Mouse (Mus musculus): ENCODE measurements around the gene Spryd3. TPM values are rescaled to one million over a fixed set of nuclear protein-coding genes. Genes with fewer than 3 reads are reported as not detected.

Spryd3 gene
- polyA plus RNA-seq, 1 experiment, result 20.8 TPM

- H3K4me3 ChIP-seq (ENCODE audit: insufficient read depth, low read length), result no peak overlapping the region
- no peaks in the 10 kb centered on the region for H3K4me1 ChIP-seq (ENCODE audit: control insufficient read depth, insufficient read depth, low read length)
- H3K27ac ChIP-seq (ENCODE audit: insufficient read depth, low read depth, low read length), result no peak overlapping the region
- no peak for TF ChIP-seq POLR2A (IDR thresholded peaks at IDR 0.05; ENCODE audit: borderline replicate concordance, low read depth, low read length)
- TF ChIP-seq CTCF (IDR thresholded peaks at IDR 0.05; ENCODE audit: low read depth, low read length), result no peak
Measured at GRCm38 (mm10) chr15:102115731-102116231, 20.3 kb downstream of the Spryd3 start.

DNA sequence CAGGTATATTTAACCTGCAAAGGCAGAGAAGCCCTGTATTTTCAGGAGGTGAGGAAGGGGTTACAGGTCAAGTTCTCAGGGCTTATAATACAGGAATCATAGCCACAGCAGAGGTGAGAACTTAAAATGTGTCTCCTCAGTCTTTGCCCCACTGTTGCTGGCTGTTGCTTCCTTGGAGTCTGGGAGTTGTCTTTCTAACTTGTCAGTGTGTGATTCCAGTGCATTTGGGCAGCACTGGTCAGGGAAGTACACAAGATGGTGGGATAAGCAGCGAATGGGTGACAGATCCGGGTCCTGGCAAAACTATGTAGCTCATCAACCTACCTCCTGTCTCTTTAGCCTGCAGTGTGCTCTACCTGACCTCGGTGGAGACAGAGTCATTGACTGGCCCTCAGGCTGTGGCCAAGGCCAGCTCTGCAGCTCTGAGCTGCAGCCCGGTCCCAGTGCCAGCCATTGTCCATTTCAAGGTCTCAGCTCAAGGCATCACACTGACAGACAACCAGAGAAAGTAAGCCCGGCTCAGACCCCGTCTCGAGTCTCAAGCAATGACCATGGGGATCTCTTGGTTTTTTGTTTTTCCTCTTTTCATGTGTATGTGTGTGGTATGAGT, 21.3 kb downstream of the Spryd3 start:
- no peaks in the 10 kb centered on the region for H3K4me1 ChIP-seq (ENCODE audit: control insufficient read depth, insufficient read depth, low read length)
- TF ChIP-seq CTCF (IDR thresholded peaks at IDR 0.05; ENCODE audit: low read depth, low read length) (no peak), POLR2A (IDR thresholded peaks at IDR 0.05; ENCODE audit: borderline replicate concordance, low read depth, low read length) (no peak)
- H3K4me3 ChIP-seq (ENCODE audit: insufficient read depth, low read length), result no peak overlapping the region
- H3K27ac ChIP-seq (ENCODE audit: insufficient read depth, low read depth, low read length), result no peak overlapping the region

- no peak overlapping the region for H3K27ac ChIP-seq (ENCODE audit: insufficient read depth, low read depth, low read length)
- no peaks in the 10 kb centered on the region for H3K4me1 ChIP-seq (ENCODE audit: control insufficient read depth, insufficient read depth, low read length)
Measured at GRCm38 (mm10) chr15:102113674-102114073, 22.4 kb downstream of the Spryd3 start.

GRCm38 (mm10) chr15:102112827-102113226, 23.2 kb downstream of the Spryd3 start:
- TF ChIP-seq POLR2A (IDR thresholded peaks at IDR 0.05; ENCODE audit: borderline replicate concordance, low read depth, low read length) (no peak), CTCF (IDR thresholded peaks at IDR 0.05; ENCODE audit: low read depth, low read length) (no peak)
- no peak overlapping the region for H3K27ac ChIP-seq (ENCODE audit: insufficient read depth, low read depth, low read length)
- H3K4me3 ChIP-seq (ENCODE audit: insufficient read depth, low read length), result no peak overlapping the region
- no peaks in the 10 kb centered on the region for H3K4me1 ChIP-seq (ENCODE audit: control insufficient read depth, insufficient read depth, low read length)

More at GRCm38 (mm10) chr15:102113674-102114073, 22.4 kb downstream of the Spryd3 start:
- TF ChIP-seq POLR2A (IDR thresholded peaks at IDR 0.05; ENCODE audit: borderline replicate concordance, low read depth, low read length), result no peak
- no peak for TF ChIP-seq CTCF (IDR thresholded peaks at IDR 0.05; ENCODE audit: low read depth, low read length)
- no peak overlapping the region for H3K4me3 ChIP-seq (ENCODE audit: insufficient read depth, low read length)

DNA sequence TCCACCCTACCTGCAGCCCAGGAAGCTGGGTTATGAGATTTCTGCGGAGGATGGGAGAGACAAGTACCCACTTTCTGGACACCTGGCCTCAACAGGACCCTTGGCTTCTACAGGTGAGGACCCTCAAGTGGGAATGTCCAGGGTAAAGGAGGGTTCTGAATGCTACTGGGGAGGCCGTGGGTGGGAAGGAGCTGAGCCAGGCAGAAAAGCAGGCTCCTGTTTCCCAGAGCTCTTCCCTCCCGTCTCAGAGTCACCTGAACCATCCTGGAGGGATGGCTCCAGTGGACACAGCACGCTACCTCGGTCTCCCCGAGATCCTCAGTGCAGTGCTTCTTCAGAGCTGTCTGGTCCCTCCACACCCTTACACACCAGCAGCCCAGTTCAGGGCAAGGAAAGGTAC, 23.9 kb downstream of the Spryd3 start:
- H3K4me1 ChIP-seq (ENCODE audit: control insufficient read depth, insufficient read depth, low read length), result no peaks in the 10 kb centered on the region
- H3K27ac ChIP-seq (ENCODE audit: insufficient read depth, low read depth, low read length), result no peak overlapping the region
- TF ChIP-seq CTCF (IDR thresholded peaks at IDR 0.05; ENCODE audit: low read depth, low read length), result no peak
- TF ChIP-seq POLR2A (IDR thresholded peaks at IDR 0.05; ENCODE audit: borderline replicate concordance, low read depth, low read length), result no peak
- no peak overlapping the region for H3K4me3 ChIP-seq (ENCODE audit: insufficient read depth, low read length)

GRCm38 (mm10) chr15:102111495-102111829, 24.6 kb downstream of the Spryd3 start:
- no peak for TF ChIP-seq CTCF (IDR thresholded peaks at IDR 0.05; ENCODE audit: low read depth, low read length)
- no peak for TF ChIP-seq POLR2A (IDR thresholded peaks at IDR 0.05; ENCODE audit: borderline replicate concordance, low read depth, low read length)
- Histone ChIP-seq H3K4me3 (ENCODE audit: insufficient read depth, low read length) (no peak overlapping the region), H3K4me1 (ENCODE audit: control insufficient read depth, insufficient read depth, low read length) (no peaks in the 10 kb centered on the region), H3K27ac (ENCODE audit: insufficient read depth, low read depth, low read length) (no peak overlapping the region)

DNA sequence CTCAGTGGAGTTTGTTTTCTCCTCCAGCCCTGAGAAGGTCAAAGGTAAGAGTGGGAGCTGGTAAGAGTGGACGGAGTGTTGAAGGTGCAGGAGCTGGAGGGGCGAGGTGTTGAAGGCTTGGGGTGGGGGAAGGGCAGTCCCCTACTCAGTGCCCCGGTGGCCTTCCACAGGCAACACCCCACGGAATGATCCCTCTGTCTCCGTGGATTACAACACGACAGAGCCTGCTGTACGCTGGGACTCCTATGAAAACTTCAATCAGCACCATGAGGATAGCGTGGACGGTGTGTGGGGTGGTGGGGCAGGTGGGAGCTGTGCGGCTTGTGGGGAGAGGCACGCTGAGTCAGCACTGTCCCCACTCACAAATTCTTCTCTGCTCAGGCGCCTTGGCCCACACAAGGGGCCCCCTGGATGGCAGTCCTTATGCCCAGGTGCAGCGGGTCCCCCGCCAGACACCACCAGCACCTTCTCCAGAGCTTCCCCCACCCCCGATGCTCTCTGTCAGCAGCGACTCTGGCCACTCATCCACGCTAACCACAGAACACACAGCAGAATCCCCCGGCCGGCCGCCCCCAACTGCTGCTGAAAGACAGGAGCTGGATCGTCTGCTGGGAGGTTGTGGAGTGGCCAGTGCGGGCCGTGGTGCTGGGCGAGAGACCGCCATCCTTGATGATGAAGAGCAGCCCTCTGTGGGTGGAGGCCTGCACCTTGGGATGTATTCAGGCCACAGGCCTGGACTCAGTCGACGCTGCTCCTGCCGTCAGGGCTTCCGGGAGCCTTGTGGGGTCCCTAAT, 25.1 kb downstream of the Spryd3 start:
- no peak overlapping the region for H3K27ac ChIP-seq (ENCODE audit: insufficient read depth, low read depth, low read length)
- no peaks in the 10 kb centered on the region for H3K4me1 ChIP-seq (ENCODE audit: control insufficient read depth, insufficient read depth, low read length)
- TF ChIP-seq CTCF (IDR thresholded peaks at IDR 0.05; ENCODE audit: low read depth, low read length) (no peak), POLR2A (IDR thresholded peaks at IDR 0.05; ENCODE audit: borderline replicate concordance, low read depth, low read length) (no peak)
- no peak overlapping the region for H3K4me3 ChIP-seq (ENCODE audit: insufficient read depth, low read length)

DNA sequence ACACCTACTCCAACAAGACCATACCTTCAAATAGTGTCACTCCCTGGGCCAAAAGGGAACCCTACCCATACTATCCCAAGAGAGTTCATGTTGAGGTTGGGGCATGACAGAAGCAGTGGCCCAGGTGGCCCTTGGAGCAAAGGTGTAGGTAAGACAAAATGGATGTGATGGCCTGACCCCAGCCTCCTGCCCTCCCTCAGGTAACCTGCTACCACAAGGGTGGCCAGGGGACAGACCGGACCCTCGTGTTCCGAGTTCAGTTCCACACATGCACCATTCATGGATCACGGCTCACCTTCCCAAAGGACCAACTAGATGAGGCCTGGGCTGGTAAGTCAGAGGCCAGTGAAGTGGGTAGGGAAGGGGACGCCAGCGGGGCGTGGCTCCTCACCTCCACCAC, 25.8 kb downstream of the Spryd3 start:
- no peak overlapping the region for H3K27ac ChIP-seq (ENCODE audit: insufficient read depth, low read depth, low read length)
- H3K4me1 ChIP-seq (ENCODE audit: control insufficient read depth, insufficient read depth, low read length), result no peaks in the 10 kb centered on the region
- H3K4me3 ChIP-seq (ENCODE audit: insufficient read depth, low read length), result no peak overlapping the region
- TF ChIP-seq POLR2A (IDR thresholded peaks at IDR 0.05; ENCODE audit: borderline replicate concordance, low read depth, low read length) (no peak), CTCF (IDR thresholded peaks at IDR 0.05; ENCODE audit: low read depth, low read length) (no peak)

DNA sequence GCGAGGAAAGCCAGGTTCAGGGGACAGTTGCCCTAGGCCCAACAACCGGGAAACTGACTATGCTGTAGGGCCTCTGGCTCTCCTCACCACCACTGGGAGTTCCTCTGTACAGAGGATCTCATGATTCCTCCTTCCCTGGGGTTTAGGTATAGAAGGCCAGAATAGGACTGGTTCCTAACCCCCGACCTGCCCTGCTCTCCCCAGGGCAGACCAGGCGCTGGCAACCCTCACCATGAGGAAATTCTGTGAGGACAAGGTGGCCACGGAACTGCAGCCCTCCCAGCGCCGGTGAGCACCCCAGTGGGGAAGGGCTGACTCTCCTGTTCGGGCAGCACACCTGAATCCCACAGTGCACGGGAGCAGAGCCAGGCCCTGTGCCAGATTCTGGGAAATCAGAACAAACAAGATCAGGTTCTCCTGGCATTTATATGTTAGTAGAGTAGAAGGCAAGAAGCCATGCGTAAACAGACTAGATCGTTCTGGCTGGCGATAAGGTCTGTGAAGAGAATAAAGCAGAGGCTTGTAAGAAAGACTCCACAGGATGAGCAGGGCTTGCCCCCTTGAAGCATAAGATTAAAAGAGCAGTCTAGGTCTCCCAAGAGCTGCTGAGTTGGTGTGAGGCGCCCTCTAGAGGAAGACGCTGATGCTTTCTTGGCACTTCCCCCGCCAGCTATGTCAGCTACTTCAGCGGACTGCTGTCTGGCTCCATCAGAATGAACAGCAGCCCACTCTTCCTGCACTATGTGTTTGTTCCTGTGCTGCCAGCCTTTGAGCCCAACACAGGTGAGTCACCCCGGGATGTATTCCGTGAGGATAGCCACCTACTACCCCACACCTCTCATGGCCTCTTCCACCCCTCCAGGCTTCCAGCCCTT, 27.1 kb downstream of the Spryd3 start:
- Histone ChIP-seq H3K27ac (ENCODE audit: insufficient read depth, low read depth, low read length) (no peak overlapping the region), H3K4me1 (ENCODE audit: control insufficient read depth, insufficient read depth, low read length) (no peaks in the 10 kb centered on the region), H3K4me3 (ENCODE audit: insufficient read depth, low read length) (no peak overlapping the region)
- TF ChIP-seq CTCF (IDR thresholded peaks at IDR 0.05; ENCODE audit: low read depth, low read length) (peak; percentile 74; the same call in 1 of the 2 replicates), POLR2A (IDR thresholded peaks at IDR 0.05; ENCODE audit: borderline replicate concordance, low read depth, low read length) (no peak)

Measured in bone marrow macrophage, adult 2 months (primary cell).